Mouse (Mus musculus) myocyte (in vitro differentiated cells): ENCODE measurements around the gene Slc16a14. TPM values are rescaled to one million over a fixed set of nuclear protein-coding genes. Genes with fewer than 3 reads are reported as not detected.

Experiments used
- H3K27me3 ChIP-seq: one replicate; pipeline ENCODE4 v1.6.1; 2011; ENCODE audit not compliant: control insufficient read depth, insufficient read depth, insufficient read length
- H3K36me3 ChIP-seq: one replicate; pipeline ENCODE4 v1.6.1; 2011; ENCODE audit not compliant: control insufficient read depth, insufficient read depth
- H3K4me2 ChIP-seq: one replicate; pipeline ENCODE4 v1.6.1; 2011; ENCODE audit warnings: low read depth, control low read depth
- H3K4me3 ChIP-seq: one replicate; pipeline ENCODE4 v1.5.1; 2011; ENCODE audit warnings: mild to moderate bottlenecking, control low read depth, moderate library complexity
- H3K79me2 ChIP-seq: one replicate; pipeline ENCODE4 v1.6.1; 2011; ENCODE audit not compliant: control insufficient read depth, insufficient read depth
- H3ac ChIP-seq: one replicate; pipeline ENCODE4 v1.6.1; 2011; ENCODE audit not compliant: control insufficient read depth, insufficient read length
- CEBPB ChIP-seq: IDR thresholded peaks from 2 replicates; pipeline ENCODE4 v1.6.1; 2011; ENCODE audit warnings: mild to moderate bottlenecking, moderate library complexity; ENCODE audit not compliant: poor library complexity, insufficient read depth, severe bottlenecking
- E2F4 ChIP-seq: IDR thresholded peaks from one replicate; pipeline ENCODE4 v1.6.1; 2011; ENCODE audit warnings: mild to moderate bottlenecking, control low read depth, moderate library complexity; ENCODE audit not compliant: insufficient read depth
- MAX ChIP-seq: IDR thresholded peaks from one replicate; pipeline ENCODE4 v1.6.1; 2011; ENCODE audit warnings: low read depth, mild to moderate bottlenecking, control low read depth
- MYOD1 ChIP-seq, 3 experiments: IDR thresholded peaks; one replicate each; pipeline ENCODE4 v1.6.1; 2011; ENCODE audit warnings: control low read depth in 2 of 3, low read depth in 2 of 3, mild to moderate bottlenecking in 2 of 3, moderate library complexity in 1 of 3; ENCODE audit not compliant: insufficient read length in 2 of 3, control insufficient read depth in 1 of 3
- MYOG ChIP-seq, 3 experiments: IDR thresholded peaks; one replicate each; pipeline ENCODE4 v1.6.1; 2011; ENCODE audit warnings: control low read depth in 2 of 3, low read depth in 2 of 3, mild to moderate bottlenecking in 2 of 3; ENCODE audit not compliant: insufficient read length in 2 of 3, control insufficient read depth in 1 of 3, insufficient read depth in 1 of 3
- POLR2A ChIP-seq: IDR thresholded peaks from one replicate; pipeline ENCODE4 v1.6.1; 2011; ENCODE audit warnings: low read depth, mild to moderate bottlenecking, control low read depth, moderate library complexity; ENCODE audit not compliant: insufficient read length
- POLR2AphosphoS2 ChIP-seq: IDR thresholded peaks from one replicate; pipeline ENCODE4 v1.6.1; 2011; ENCODE audit warnings: low read depth, control low read depth; ENCODE audit not compliant: insufficient read length
- REST ChIP-seq: IDR thresholded peaks from one replicate; pipeline ENCODE4 v1.6.1; 2011; ENCODE audit warnings: mild to moderate bottlenecking, control low read depth, moderate library complexity; ENCODE audit not compliant: insufficient read depth, insufficient read length
- SRF ChIP-seq: IDR thresholded peaks from one replicate; pipeline ENCODE4 v1.6.1; 2011; ENCODE audit warnings: low read depth; ENCODE audit not compliant: control insufficient read depth, insufficient read length
- TCF12 ChIP-seq: IDR thresholded peaks from one replicate; pipeline ENCODE4 v1.6.1; 2011; ENCODE audit warnings: mild to moderate bottlenecking, control low read depth; ENCODE audit not compliant: poor library complexity, insufficient read depth, severe bottlenecking
- TCF3 ChIP-seq: IDR thresholded peaks from one replicate; pipeline ENCODE4 v1.6.1; 2011; ENCODE audit warnings: low read depth, control low read depth; ENCODE audit not compliant: insufficient read length
- USF1 ChIP-seq: IDR thresholded peaks from one replicate; pipeline ENCODE4 v1.6.1; 2011; ENCODE audit warnings: low read depth, mild to moderate bottlenecking, control low read depth, moderate library complexity
- polyA plus RNA-seq: library from polyadenylated mRNA; unstranded; fragments of >200 nt; fragmentation: generic; extraction: Trizol; gene quantifications from one replicate; pipeline ENCODE4 v1.2.1, GENCODE M21; 2012; ENCODE audit warnings: missing spikeins

Gene Slc16a14
- polyA plus RNA-seq, 1 experiment: 0.46 TPM

- H3K4me3 ChIP-seq: no peak overlapping the region
- no peak for TF ChIP-seq MYOD1 (IDR thresholded peaks at IDR 0.05; ENCODE audit: control insufficient read depth in 1 of 3, insufficient read length in 2 of 3, low read depth in 2 of 3)
- TF ChIP-seq POLR2A: no peak
- no peak for TF ChIP-seq SRF
- TF ChIP-seq USF1: no peak
- no peak for TF ChIP-seq MYOG (IDR thresholded peaks at IDR 0.05; ENCODE audit: control insufficient read depth in 1 of 3, insufficient read depth in 1 of 3, insufficient read length in 2 of 3, low read depth in 2 of 3)
- no peak for TF ChIP-seq REST
- no peak for TF ChIP-seq TCF12
- no peak for TF ChIP-seq E2F4
- no peak for TF ChIP-seq TCF3
- TF ChIP-seq CEBPB: no peak
- no peak for TF ChIP-seq MAX
- TF ChIP-seq POLR2AphosphoS2: no peak
- H3ac ChIP-seq: no peak overlapping the region
- no peaks in the 10 kb centered on the region for H3K79me2 ChIP-seq
- no peak overlapping the region for H3K4me2 ChIP-seq
- H3K27me3 ChIP-seq: no peaks in the 10 kb centered on the region
- no peaks in the 10 kb centered on the region for H3K36me3 ChIP-seq
Observed at GRCm38 (mm10) chr1:84890005-84890393, 44.9 kb downstream of the Slc16a14 start.

GRCm38 (mm10) chr1:84889330-84890004, 45.5 kb downstream of the Slc16a14 start:
- H3ac ChIP-seq: no peak overlapping the region
- H3K4me2 ChIP-seq: no peak overlapping the region
- no peaks in the 10 kb centered on the region for H3K36me3 ChIP-seq
- no peaks in the 10 kb centered on the region for H3K79me2 ChIP-seq
- H3K27me3 ChIP-seq: no peaks in the 10 kb centered on the region
- TF ChIP-seq MYOG (IDR thresholded peaks at IDR 0.05; ENCODE audit: control insufficient read depth in 1 of 3, insufficient read depth in 1 of 3, insufficient read length in 2 of 3, low read depth in 2 of 3) (no peak), TCF12 (no peak), REST (no peak), MAX (no peak), POLR2AphosphoS2 (no peak), SRF (no peak), TCF3 (no peak), MYOD1 (IDR thresholded peaks at IDR 0.05; ENCODE audit: control insufficient read depth in 1 of 3, insufficient read length in 2 of 3, low read depth in 2 of 3) (no peak), USF1 (no peak), E2F4 (no peak), CEBPB (no peak)
- no peak overlapping the region for H3K4me3 ChIP-seq

- H3K4me2 ChIP-seq: no peak overlapping the region
- no peaks in the 10 kb centered on the region for H3K79me2 ChIP-seq
- no peak overlapping the region for H3K4me3 ChIP-seq
- H3ac ChIP-seq: no peak overlapping the region
- TF ChIP-seq TCF12 (no peak), E2F4 (no peak), USF1 (no peak), MYOD1 (IDR thresholded peaks at IDR 0.05; ENCODE audit: control insufficient read depth in 1 of 3, insufficient read length in 2 of 3, low read depth in 2 of 3) (no peak), POLR2A (no peak), SRF (no peak), POLR2AphosphoS2 (no peak)
- H3K36me3 ChIP-seq: no peaks in the 10 kb centered on the region
- H3K27me3 ChIP-seq: no peaks in the 10 kb centered on the region
Observed at GRCm38 (mm10) chr1:84885921-84886320, 49.0 kb downstream of the Slc16a14 start.

GRCm38 (mm10) chr1:84885174-84885573, 49.8 kb downstream of the Slc16a14 start:
- Histone ChIP-seq H3K36me3 (no peaks in the 10 kb centered on the region), H3K27me3 (no peaks in the 10 kb centered on the region), H3K4me2 (no peak overlapping the region), H3K4me3 (no peak overlapping the region), H3K79me2 (no peaks in the 10 kb centered on the region), H3ac (no peak overlapping the region)
- TF ChIP-seq TCF12: no peak
- TF ChIP-seq POLR2AphosphoS2: no peak
- no peak for TF ChIP-seq E2F4
- TF ChIP-seq POLR2A: no peak
- TF ChIP-seq CEBPB: no peak
- no peak for TF ChIP-seq MAX
- TF ChIP-seq SRF: no peak
- TF ChIP-seq REST: no peak
- TF ChIP-seq TCF3: no peak
- no peak for TF ChIP-seq USF1
- no peak for TF ChIP-seq MYOG (IDR thresholded peaks at IDR 0.05; ENCODE audit: control insufficient read depth in 1 of 3, insufficient read depth in 1 of 3, insufficient read length in 2 of 3, low read depth in 2 of 3)
- no peak for TF ChIP-seq MYOD1 (IDR thresholded peaks at IDR 0.05; ENCODE audit: control insufficient read depth in 1 of 3, insufficient read length in 2 of 3, low read depth in 2 of 3)
